ENCODE assay signal across 8 mouse cellular contexts in genomic region chr8:121947753-121948141, GRCm38 (mm10). TPM values are rescaled to one million over a fixed set of nuclear protein-coding genes. Genes with fewer than 3 reads are reported as not detected.
A peak's percentile ranks its signal among the peaks of the same experiment; 100 is the strongest.
DNase-seq lines count a peak whose midpoint lies in the region; ATAC-seq and TF ChIP-seq lines count a peak whose summit lies in the region.

No protein-coding gene starts in this region.

- under 1% methylated on average over 18 of the region's 18 CpGs for WGBS in forebrain, embryonic 10.5 days
- WGBS in heart, postnatal 0 days, result under 1% methylated on average over 18 of the region's 18 CpGs
- WGBS in neural tube, embryonic 14.5 days, result under 1% methylated on average over 18 of the region's 18 CpGs

- H3K4me2 ChIP-seq in heart, postnatal 0 days (ENCODE audit: low read depth, low read length), result peak overlapping the region; percentile 66
- H3K4me2 ChIP-seq in neural tube, embryonic 14.5 days (ENCODE audit: low read depth, low read length), result peak overlapping the region; percentile 43

- peaks cover 49% of the 10 kb centered on the region for H3K4me1 ChIP-seq in forebrain, embryonic 10.5 days
- peaks cover 21% of the 10 kb centered on the region for H3K4me1 ChIP-seq in heart, postnatal 0 days (ENCODE audit: control insufficient read depth, insufficient read depth)
- peaks cover 28% of the 10 kb centered on the region for H3K4me1 ChIP-seq in neural tube, embryonic 14.5 days (ENCODE audit: control insufficient read depth, insufficient read depth, low read length)

- no peaks in the 10 kb centered on the region for H3K9me3 ChIP-seq in forebrain, embryonic 10.5 days
- no peaks in the 10 kb centered on the region for H3K9me3 ChIP-seq in heart, postnatal 0 days (replicated peaks; ENCODE audit: control insufficient read depth, low read length)
- no peaks in the 10 kb centered on the region for H3K9me3 ChIP-seq in neural tube, embryonic 14.5 days (ENCODE audit: control insufficient read depth, low read length)

- no peak for TF ChIP-seq CTCF in heart, postnatal 0 days (IDR thresholded peaks at IDR 0.05; ENCODE audit: low read depth)

- ATAC-seq in CD4-positive, CD25-positive, alpha-beta regulatory T cell, adult 4 months, result peak; percentile 15
- peak; percentile 12; the same call in 1 of the 2 replicates for ATAC-seq in heart, postnatal 0 days (ENCODE audit: insufficient read depth, low read depth)
- ATAC-seq in neural tube, embryonic 14.5 days (ENCODE audit: low read depth), result 0 out of 2 replicates have a peak, but pooled peaks have one; percentile 7

- peak overlapping the region; percentile 51 for H3K9ac ChIP-seq in heart, postnatal 0 days (replicated peaks; ENCODE audit: low read depth, low read length)
- 0 out of 2 replicates have a peak overlapping the region, but pooled peaks have one; percentile 2 for H3K9ac ChIP-seq in neural tube, embryonic 14.5 days (replicated peaks; ENCODE audit: low read depth, low read length)

- peaks cover 3% of the 10 kb centered on the region for H3K36me3 ChIP-seq in forebrain, embryonic 10.5 days (replicated peaks)
- 0 out of 2 replicates have a peak, but pooled peaks cover 2% of the 10 kb centered on the region for H3K36me3 ChIP-seq in heart, postnatal 0 days (replicated peaks; ENCODE audit: control insufficient read depth, insufficient read depth, low read length)
- no peaks in the 10 kb centered on the region for H3K36me3 ChIP-seq in neural tube, embryonic 14.5 days (ENCODE audit: control insufficient read depth, insufficient read depth, low read length)

- peak; percentile 66; the same call in 1 of the 2 replicates for TF ChIP-seq EP300 in heart, postnatal 0 days (IDR thresholded peaks at IDR 0.05; ENCODE audit: low read depth)

- DNase-seq in brain, embryonic 18.5 days (ENCODE audit: low read depth, low spot score), result peak; percentile 73
- DNase-seq in forebrain, embryonic 10.5 days (ENCODE audit: extremely low spot score, low spot score), result peak; percentile 94
- DNase-seq in heart, postnatal 0 days (ENCODE audit: low spot score), result peak; percentile 95
- peak; percentile 94 to 96 for DNase-seq in kidney, postnatal 36 days
- peak; percentile 88 to 93 for DNase-seq in lung, adult 18-20 months
- peak; percentile 94 for DNase-seq in testis, postnatal 10 days (ENCODE audit: low spot score)

- peak overlapping the region; percentile 52 for H3K4me3 ChIP-seq in forebrain, embryonic 10.5 days
- peak overlapping the region; percentile 40 for H3K4me3 ChIP-seq in heart, postnatal 0 days (ENCODE audit: low read depth, low read length)
- H3K4me3 ChIP-seq in neural tube, embryonic 14.5 days (ENCODE audit: low read depth, low read length), result peak overlapping the region; percentile 19

- H3K27me3 ChIP-seq in forebrain, embryonic 10.5 days (ENCODE audit: poor library complexity, severe bottlenecking), result no peaks in the 10 kb centered on the region; the same call in 1 of the 2 replicates
- no peaks in the 10 kb centered on the region for H3K27me3 ChIP-seq in heart, postnatal 0 days (ENCODE audit: control insufficient read depth, insufficient read depth, low read length)
- no peaks in the 10 kb centered on the region for H3K27me3 ChIP-seq in neural tube, embryonic 14.5 days (ENCODE audit: control insufficient read depth, insufficient read depth, low read length)

- peak overlapping the region; percentile 92 for H3K27ac ChIP-seq in forebrain, embryonic 10.5 days
- H3K27ac ChIP-seq in heart, postnatal 0 days (ENCODE audit: low read depth), result peak overlapping the region; percentile 79
- peak overlapping the region; percentile 16 for H3K27ac ChIP-seq in neural tube, embryonic 14.5 days (ENCODE audit: low read depth, low read length)

RNA-seq across cellular contexts. Expression of gene Banp, which starts 1.8 kb away (rescaled TPM):
- 10 to 100 TPM; 34.5 to 47.5 TPM for polyA plus RNA-seq in CD4-positive, CD25-positive, alpha-beta regulatory T cell, adult 4 months (2017; shearing (Covaris generic))
- 44.1 and 56.4 TPM in 2 replicates for polyA plus RNA-seq in forebrain, embryonic 10.5 days (2016; fragmentation: Nextera tagmentation; extraction: Ambion mirVana)
- total RNA-seq in heart, postnatal 0 days (2014; rRNA removed; ENCODE audit: low replicate concordance), result 23.0 and 27.9 TPM in 2 replicates
- polyA plus RNA-seq in heart, postnatal 0 days (2015; fragmentation: Nextera tagmentation; extraction: Ambion mirVana), result 10.6 and 17.9 TPM in 2 replicates
- 47.2 and 53.9 TPM in 2 replicates for polyA plus RNA-seq in neural tube, embryonic 14.5 days (2014; fragmentation: Nextera tagmentation; extraction: Ambion mirVana)

RNA-seq across cellular contexts. Expression of gene Car5a, which starts 3.0 kb away (rescaled TPM):
- not detected for polyA plus RNA-seq in CD4-positive, CD25-positive, alpha-beta regulatory T cell, adult 4 months (2017; shearing (Covaris generic))
- not detected in 2 replicates for polyA plus RNA-seq in forebrain, embryonic 10.5 days (2016; fragmentation: Nextera tagmentation; extraction: Ambion mirVana)
- not detected in 2 replicates for total RNA-seq in heart, postnatal 0 days (2014; rRNA removed; ENCODE audit: low replicate concordance)
- not detected in 2 replicates for polyA plus RNA-seq in heart, postnatal 0 days (2015; fragmentation: Nextera tagmentation; extraction: Ambion mirVana)
- 0.16 TPM in 1 of 2 replicates, not detected in the other for polyA plus RNA-seq in neural tube, embryonic 14.5 days (2014; fragmentation: Nextera tagmentation; extraction: Ambion mirVana)

RNA-seq across cellular contexts. Expression of gene Slc7a5, which starts 40.3 kb away (rescaled TPM):
- 1 to 10 TPM; 1.8 to 3.3 TPM for polyA plus RNA-seq in CD4-positive, CD25-positive, alpha-beta regulatory T cell, adult 4 months (2017; shearing (Covaris generic))
- polyA plus RNA-seq in forebrain, embryonic 10.5 days (2016; fragmentation: Nextera tagmentation; extraction: Ambion mirVana), result 27.4 and 30.5 TPM in 2 replicates
- 24.7 and 27.1 TPM in 2 replicates for total RNA-seq in heart, postnatal 0 days (2014; rRNA removed; ENCODE audit: low replicate concordance)
- 5.8 and 7.1 TPM in 2 replicates for polyA plus RNA-seq in heart, postnatal 0 days (2015; fragmentation: Nextera tagmentation; extraction: Ambion mirVana)
- polyA plus RNA-seq in neural tube, embryonic 14.5 days (2014; fragmentation: Nextera tagmentation; extraction: Ambion mirVana), result 38.1 and 50.7 TPM in 2 replicates

Comparison
In these comparisons a context has a peak if more than half of its experiments do, and no peak if none do; other contexts are left out.
1. Peak in every context shown above with its lines: DNase-seq, ATAC-seq, H3K4me3 ChIP-seq and H3K27ac ChIP-seq.
2. H3K27ac ChIP-seq: peak in every context shown above with its lines; median percentile 92 in forebrain, embryonic 10.5 days; 79 in heart, postnatal 0 days; 16 in neural tube, embryonic 14.5 days.